Mouse (Mus musculus): ENCODE measurements around the gene Dnah17. TPM values are rescaled to one million over a fixed set of nuclear protein-coding genes. Genes with fewer than 3 reads are reported as not detected.

Dnah17 gene
- total RNA-seq, 2 experiments from 2014 or later, result 0.09 to 0.11 TPM

DNA sequence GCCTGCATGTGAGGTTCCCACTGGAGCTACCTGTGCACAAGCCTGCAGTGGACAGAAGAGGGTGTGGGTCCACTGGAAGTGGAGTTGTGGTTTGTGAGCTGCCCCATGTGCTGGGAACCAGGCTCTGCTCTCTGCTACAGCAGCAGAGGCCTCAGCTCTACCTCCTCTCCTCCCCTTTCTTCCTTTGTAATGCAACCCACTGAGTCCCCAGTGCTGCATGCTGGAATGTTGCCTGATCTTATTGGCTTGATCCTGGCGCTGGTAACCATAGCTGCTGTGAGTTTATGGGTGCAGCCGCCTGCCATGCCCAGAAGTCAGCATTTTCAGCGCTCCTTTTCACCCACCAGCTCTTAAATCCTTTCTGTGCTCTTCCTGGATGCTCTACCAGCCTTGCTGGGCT is 134.4 kb downstream of the Dnah17 start:
- no peak for DNase-seq (ENCODE audit: low spot score)

DNA sequence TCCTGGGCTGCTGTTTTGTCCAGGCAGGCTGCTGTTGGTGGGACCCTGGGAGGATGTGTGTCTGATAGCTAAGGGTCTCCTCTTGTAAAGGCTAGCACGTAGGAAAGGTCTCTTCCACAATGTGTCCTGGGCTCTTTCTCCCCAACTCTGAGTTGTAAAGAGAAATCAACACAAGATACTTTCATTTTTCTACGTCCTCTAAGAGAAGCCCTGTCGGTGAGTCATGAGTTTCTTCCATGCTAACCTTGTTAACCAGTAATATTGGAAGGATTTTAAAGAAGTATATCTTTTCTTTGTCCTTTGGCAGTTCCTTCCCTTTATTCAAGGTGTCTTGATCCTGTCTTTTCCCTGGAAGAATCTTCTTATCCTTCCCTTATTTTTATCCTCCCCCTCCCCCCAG is 134.8 kb downstream of the Dnah17 start:
- no peak for DNase-seq (ENCODE audit: low spot score)

DNA sequence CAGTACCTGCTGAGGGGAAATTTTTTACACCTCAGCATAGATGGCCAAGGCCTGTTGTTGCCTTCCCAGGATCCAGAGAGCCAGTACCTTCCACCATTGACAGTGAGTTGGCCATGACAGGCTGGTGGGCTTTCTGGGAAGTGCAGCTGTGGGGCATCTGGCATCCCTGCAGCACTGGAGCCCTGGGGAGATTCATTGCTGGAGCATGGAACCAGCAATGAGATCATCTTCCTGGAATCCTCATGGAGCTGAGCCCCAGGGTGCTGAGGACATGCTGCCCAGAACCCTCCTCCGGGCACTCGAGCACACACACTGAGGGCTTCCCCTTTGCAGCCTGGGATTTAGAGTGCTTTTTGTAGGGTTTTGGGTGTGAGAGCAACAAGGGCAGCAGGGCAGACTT is 135.2 kb downstream of the Dnah17 start:
- no peak for DNase-seq (ENCODE audit: low spot score)

DNA sequence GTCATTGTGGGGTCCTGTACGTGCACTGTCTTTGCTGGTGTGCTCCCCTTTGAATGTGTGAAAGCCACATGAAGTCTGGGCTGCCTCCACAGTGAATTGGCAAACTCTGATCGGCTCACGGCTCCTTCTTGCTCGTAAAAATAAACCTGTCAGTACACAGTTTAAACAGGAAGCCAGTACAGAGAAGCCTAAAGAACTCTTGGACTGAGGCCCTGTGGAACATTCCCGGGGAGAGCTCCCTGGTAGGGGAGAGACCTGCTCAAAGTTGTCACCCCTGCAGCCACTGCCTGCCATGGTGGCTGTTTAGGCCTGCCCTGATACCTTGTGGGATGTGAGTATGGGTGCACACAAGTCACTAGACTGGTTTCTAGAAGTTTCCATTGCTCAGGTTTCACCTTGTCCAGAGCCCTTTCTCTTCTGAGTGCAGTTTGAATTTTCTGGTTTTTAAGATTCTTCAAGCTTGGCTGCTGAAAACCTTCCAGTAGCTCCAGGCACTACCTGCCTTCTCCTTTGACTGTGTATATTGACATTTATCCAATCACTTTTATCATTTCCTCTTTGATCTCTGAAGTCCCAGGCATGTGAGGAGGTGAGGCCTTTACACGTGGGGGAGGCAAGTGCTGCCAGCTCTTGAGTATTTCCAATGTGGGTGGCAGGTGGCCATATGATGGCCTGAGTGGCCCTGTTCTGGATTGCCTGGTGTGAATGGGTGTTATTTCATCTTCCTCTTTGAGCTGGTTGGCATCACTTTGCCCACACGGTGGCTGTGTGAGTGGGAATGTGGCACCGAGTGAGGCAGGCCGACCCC is 136.0 kb downstream of the Dnah17 start:
- DNase-seq (ENCODE audit: low spot score), result peak; percentile 46

DNA sequence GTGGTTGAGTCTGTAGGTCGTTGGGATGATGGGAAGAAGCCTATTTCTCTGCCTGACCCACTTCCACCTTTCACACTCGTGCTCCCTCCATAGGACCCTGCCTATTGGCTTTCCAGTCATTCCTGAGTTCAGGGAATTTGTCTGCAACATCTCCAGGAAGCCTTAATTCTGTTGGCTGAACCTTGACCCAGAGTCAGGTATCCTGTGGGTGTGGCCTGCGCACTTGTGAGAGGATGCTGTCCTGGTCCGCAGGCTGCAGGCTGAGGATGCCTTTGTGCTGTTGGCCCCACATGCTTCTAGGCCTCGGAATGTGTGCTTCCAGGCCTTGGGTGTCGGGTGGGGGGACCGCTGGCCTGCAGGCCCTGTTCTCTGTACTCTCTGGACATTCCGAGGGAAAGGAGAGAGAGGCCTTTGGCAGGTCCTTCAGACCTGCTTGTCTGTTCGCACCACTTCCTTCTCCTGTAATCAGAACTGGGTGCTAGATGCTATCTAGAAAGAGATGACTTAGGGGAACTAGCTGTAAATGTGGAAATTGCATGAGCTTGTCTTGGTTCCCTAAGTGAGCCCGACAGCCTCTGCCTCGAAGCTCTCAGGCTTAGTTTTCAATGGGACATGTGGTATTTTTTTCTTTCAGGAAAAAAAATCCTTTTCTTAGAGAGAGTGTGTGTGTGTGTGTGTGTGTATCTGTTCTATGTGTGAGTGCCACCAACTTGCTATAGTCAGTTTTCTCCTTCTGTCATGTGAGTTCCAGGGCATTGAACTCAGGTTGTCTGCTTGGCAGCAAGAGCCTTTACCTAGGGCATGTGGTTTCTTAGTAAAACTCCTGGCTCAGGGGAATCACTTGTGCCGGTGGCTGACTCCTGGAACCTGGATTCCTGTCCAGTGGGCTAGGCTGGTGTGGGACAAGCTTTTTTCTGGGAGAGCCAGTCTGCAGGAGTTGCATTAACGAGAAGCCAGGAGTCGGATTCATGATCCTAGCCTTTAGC is 137.0 kb downstream of the Dnah17 start:
- DNase-seq (ENCODE audit: low spot score), result no peak

DNA sequence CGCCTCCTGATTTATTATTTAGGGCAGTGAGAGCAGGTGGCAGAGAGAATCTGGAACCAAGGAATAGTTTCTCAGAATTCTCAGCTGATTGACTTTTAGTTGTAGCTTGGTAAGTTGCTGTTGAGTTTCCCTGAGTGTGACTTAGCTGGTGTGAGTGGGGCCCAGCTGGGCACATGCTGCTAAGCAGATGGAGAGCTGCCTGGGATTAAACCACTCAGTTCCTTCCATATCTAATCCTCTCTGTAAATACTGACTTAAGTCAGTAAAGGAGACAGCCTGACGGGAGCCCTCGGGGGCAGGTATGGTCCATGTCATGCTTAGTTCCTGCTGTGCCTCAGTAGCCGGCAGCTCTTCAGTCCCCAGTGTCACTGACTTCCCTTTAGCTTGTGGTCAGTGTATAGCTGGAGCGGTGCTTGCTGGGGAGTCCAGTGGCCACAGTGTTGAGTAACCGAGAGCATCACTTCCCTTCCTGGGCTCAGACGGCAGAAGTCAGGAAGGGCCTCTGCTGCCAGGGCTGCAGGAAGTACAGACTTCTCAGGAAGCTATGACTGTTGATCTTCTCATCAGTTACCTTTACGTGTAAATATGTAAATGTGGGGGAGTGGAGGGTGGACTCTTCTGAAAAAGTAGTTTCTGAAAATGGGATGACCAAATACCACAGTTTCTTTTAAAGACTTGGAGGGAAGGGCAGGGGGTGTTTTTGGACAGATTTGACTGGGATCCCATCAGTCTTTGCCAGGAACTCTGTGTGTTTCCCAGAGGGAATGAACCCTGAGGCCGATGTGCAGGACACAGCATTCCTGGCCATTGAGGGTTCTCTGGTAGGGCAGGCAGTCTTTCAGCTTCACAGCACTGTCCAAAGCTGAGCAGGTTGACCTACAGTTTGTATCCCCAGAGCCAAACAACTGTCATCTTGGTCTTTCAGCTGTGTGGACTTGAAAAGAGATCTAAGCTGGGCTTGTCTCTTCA is 138.6 kb downstream of the Dnah17 start:
- DNase-seq (ENCODE audit: low spot score), result peak; percentile 14

DNA sequence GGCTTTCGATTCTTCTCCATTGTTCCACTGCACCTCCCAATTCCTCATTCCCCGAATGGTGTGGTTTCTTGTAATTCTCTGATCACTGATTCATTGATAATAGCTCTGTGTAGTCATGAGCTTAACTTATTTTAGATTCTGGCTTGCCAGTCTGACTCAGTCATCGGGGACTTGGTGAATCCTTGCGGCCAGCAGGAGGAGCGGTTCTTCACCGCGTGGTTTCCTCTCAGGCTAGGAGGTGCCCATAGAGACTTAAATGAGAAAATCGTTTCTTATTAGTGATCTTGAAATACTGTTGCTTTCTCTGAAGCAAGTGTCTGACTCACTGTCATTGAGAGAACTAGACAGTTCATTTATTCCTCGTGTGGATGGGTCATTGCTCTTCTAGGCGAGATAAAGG is 140.5 kb downstream of the Dnah17 start:
- DNase-seq (ENCODE audit: low spot score), result no peak

DNA sequence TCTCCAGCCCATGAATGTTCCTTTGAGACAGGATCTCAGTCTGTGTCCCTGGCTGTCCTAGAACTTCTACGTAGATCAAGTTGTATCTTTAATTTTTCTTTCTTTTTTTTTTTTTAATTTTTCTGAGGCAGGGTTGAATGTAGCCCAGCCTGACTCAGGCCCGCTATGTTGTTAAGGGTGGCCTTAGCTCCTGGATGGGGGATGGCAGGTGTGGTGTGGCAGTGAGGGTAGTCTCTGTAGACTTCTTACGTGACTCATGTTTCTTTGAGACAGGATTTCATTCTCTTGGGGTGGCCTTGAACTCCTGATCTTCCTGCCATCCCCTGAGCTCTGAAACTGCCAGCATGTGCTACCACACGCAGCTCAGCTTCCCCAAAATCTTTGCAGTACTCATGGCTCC is 141.2 kb downstream of the Dnah17 start:
- no peak for DNase-seq (ENCODE audit: low spot score)

DNA sequence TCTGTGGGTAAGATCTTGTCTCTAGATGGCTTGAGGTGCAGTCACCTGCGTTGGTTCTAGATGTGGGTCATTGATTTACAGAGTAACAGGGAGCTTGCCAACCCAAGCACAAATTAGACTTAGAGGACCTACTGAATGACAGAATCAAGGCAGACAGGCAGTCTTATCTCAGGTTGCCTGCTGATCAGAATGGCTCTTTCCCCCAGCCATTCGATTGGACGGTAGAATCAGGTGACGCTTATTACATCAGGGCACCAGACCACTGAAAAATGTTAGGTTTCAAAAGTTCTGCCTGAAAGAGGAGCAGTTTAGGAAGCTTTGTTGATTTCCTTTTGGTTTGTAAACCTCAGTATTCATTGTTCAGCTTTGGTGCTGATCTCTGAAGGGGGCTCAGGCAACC is 142.5 kb downstream of the Dnah17 start:
- no peak for DNase-seq (ENCODE audit: low spot score)

DNA sequence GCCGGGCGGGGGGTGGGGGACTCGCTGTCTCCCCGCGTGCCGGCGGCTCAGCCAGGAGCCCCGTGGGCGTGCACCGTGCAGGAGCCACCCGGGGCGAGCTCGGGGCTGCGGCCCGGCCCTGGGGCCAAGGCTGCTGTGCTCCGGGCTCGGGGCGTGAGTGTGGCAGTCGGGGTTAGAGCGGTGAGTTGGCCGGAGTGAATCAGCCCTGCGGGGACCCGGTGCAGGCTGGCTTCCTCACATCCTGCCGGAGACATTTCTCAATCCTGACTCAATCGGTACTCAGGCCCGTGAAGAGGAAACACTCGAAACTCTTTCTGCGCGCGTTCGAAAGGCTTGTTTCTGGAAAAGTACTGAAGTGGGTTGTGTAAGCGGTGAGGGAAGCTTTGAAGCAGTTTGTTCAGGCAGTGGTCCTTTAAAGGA is 143.4 kb downstream of the Dnah17 start:
- no peak for DNase-seq (ENCODE audit: low spot score)

DNA sequence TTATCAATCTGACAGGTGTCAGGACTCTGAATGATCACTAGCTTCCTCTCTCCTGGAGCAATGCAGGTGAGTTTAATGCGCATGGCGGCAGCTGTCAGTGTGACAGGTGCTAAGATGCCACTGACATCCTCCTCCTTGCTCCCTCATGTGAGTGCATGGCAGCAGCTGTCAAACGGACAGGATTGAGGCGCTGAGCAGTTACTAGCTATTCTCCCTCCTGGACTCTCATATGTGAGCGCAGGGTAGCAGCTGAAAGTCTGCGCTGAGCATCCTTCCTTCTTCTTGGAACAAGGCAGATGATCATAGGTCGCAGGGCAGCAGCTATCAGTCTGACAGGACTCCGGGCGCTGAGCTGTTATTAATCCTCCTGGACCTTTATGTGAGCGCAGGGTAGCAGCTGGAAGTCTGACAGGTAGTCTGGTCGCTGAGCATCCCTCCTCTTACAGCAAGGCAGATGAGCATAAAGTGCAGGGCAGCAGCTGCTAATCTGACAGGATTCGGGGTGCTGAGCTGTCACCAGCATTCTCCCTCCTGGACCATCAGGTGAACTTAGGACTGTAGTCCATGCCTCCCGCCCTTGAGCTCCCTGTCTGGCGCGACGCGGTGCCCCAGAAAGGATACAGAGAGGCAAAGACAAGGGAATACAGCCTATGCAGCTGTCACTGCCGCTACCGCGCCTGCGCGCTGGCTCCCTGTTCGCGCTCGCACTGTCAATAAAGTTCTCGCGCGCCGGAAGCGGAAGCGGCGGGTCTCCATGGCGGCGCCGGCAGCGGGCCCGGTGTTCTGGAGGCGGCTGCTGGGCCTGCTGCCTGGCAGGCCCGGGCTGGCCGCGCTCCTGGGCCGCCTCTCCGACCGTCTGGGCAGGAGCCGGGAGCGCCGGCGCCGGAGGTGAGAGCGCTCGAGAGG is 144.1 kb downstream of the Dnah17 start, which contains the start of gene Pgs1:
Gene Pgs1 (plus strand): TSS at position 167 of the 906 bp plus-strand sequence.
- DNase-seq (ENCODE audit: low spot score), result peak; percentile 89

DNA sequence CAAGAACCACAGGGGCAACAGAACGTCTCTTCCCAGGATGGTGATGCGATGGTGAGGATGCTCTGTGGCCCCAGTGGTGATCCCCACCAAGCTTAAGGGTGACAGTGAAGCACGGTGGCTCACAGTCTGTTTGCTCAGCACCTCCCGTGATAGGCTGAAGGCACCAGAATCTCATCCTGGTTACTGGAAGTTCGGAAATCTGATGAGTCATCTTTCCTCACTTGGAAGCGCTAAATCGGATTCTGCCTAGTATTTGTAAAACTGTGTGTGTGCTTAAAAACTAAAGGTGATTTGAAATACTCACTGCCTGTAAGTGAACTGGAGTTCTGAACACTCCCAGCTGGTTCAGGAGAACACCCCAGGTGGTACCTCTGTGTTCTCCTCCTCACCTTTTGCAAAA is 146.7 kb downstream of the Dnah17 start:
- no peak for DNase-seq (ENCODE audit: low spot score)

DNA sequence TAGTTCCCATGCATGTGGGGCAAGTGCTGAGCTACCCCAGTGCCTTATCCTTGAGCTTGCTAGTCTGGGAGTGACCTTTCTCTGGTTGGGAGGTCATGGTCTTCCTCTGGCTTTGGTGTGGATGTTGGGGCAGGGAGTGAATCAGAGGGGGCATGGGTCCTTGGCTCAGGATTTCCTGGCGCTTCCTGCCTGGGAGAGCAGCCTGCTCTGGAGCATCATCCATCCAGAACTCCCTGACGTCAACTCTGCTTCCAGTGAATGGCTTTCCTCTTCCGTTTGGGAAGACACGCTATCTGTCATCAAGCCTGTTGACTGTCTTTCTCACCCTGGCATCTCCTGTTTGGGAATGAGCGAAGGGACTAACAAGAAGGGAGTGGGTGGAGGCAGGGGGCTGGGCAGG is 148.0 kb downstream of the Dnah17 start:
- no peak for DNase-seq (ENCODE audit: low spot score)

DNA sequence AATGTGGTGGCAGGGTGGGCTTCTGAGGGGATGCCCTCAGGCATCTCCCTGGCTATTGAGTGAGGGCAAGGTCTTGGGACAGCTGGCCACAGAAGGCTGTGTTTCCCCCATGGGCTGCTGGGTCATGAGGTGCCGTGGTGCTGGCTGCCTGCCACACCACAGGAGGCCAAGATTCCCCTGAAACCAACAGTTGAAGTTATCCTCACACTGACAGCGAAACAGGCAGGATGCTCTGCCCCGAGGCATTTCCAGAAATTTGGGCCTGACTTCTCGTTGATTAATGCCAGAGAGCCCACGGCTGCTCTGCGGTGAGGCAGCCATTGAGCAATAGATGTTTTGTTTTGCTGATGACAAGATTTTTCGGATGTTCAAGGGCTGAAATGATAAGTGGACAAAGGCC is 151.0 kb downstream of the Dnah17 start:
- no peak for DNase-seq (ENCODE audit: low spot score)

DNA sequence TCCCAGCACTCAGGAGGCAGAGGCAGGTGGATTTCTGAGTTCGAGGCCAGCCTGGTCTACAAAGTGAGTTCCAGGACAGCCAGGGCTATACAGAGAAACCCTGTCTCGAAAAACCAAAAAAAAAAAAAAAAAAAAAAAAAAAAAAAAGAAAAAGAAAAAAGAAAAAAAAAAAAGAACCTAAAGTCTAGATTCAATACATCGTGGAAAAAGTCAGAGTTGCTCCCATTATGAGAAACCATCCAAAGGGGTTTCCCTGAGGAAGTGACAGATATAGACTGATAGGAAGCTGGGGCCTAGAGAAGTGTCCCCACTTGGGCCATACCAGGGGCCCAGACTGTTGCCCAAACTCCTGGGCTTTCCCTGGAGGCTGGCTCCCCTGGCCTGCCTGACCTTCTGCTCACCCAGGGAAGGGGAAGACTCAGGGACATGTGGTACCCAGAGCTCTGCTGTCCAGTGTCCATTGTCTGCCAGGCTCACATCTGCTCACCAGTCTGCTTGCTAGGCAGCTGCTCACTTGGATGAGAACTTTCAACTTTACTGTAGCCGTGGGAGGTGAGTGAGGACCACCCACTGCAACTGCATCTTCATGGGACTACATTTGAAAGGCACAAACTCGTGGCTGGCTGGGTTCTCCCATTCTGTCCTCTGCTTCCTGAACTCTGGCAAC is 152.6 kb downstream of the Dnah17 start:
- no peak for DNase-seq (ENCODE audit: low spot score)

DNA sequence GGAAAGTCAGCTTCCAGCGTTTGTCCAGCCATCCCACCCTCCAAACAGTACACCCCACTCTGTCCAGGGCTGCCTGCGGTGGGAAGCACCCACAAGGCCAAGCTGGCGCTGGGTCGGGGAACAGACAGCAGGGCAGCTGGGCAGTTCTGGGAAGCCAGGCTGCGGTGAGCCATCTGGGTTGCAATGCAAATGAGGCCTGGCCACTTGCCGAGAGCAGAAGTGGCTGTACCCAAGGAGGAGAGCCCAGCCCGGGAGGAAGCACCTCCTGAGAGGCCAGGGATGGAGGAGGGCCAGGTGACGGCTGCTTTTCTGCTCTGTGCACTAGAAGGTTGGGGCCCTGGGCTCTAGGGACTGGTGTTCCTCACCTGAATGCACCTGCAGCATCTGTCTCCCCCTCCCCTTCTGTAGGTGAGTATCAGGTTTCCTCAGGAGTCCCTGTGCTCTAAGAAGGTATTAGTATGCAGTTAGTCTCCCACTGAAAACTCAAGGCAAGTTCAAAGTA is 154.3 kb downstream of the Dnah17 start:
- DNase-seq (ENCODE audit: low spot score), result peak; percentile 56

DNA sequence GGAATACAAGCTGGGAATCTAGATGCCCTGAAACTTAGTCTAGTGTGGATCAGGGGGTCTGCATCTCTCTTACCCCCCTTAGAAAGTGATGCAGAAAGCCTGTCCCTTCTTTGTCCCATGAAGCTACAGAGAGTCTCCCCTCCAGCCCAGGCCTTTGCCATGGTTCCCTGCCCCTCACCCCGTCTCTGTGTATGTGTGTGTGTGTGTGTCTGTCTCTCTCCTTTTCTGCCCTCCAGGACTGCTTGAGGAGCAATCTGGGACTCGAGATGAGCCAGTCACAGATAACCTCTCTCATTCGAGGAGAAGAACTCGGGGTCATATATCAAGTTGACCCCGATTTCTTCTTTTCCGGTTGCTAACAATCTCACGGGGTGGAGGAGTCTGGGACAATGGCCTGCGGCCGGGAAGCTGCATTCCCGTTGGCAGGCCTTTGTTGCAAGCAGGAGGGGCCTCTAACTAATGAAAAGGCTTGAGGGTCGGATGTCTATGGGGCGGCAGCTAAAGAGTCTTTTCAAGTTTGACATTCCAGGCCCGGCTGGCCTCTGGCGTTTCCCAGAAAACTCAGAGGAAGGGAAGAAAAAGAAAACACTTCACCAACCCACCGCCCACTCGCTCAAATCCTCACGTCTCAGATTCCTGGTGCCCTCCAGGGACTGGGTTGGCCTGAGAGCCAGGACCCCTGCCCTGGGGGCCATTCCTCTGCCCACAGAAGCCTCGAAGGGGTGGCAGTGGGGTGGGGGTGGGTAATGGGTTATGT is 155.0 kb downstream of the Dnah17 start:
- DNase-seq (ENCODE audit: low spot score), result no peak

DNA sequence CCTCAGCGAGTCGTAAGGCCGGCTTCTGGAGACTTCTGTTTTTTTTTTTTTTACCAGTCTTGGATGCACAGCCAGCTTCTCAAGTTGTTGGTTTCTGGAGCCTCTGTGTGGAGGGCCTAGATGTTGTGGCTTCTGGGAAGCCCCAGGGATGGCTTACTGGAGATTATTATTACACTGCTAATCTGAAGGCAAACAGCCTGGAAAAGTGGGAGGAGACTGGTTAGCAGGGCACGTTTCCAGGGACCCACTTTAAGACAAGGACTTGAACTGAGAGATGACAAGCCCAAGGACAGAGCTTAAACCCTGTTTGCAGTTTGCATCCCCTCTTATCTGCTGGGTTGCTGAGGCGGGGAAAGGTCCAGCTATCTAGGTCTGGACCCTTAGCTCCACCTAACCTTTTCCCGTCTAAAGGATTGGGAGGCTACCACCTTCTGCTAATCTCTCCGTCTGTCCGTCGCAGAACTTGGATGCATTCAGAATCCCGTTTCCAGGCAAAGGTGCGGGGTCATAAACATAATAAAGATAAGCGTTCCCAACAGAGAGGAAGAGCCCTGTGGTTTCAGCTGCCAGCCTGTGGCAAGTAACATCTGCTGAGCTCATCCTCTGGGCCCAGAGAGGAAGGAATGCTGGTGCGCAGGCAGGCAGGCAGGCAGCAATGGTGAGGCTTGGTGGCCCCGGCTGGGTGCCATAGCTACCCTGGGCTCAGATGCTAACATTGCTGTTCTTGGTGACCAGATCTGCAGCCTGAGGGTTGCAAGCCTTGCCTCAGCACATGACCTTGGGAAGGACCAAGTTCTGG is 155.9 kb downstream of the Dnah17 start:
- DNase-seq (ENCODE audit: low spot score), result no peak
